Mouse (Mus musculus): ENCODE results near the gene Cxcl5. TPM values are rescaled to one million over a fixed set of nuclear protein-coding genes. Genes with fewer than 3 reads are reported as not detected.

Cxcl5 gene
- polyA plus RNA-seq (2012; rRNA removed) = 0.04 and 0.10 TPM in 2 replicates

DNA sequence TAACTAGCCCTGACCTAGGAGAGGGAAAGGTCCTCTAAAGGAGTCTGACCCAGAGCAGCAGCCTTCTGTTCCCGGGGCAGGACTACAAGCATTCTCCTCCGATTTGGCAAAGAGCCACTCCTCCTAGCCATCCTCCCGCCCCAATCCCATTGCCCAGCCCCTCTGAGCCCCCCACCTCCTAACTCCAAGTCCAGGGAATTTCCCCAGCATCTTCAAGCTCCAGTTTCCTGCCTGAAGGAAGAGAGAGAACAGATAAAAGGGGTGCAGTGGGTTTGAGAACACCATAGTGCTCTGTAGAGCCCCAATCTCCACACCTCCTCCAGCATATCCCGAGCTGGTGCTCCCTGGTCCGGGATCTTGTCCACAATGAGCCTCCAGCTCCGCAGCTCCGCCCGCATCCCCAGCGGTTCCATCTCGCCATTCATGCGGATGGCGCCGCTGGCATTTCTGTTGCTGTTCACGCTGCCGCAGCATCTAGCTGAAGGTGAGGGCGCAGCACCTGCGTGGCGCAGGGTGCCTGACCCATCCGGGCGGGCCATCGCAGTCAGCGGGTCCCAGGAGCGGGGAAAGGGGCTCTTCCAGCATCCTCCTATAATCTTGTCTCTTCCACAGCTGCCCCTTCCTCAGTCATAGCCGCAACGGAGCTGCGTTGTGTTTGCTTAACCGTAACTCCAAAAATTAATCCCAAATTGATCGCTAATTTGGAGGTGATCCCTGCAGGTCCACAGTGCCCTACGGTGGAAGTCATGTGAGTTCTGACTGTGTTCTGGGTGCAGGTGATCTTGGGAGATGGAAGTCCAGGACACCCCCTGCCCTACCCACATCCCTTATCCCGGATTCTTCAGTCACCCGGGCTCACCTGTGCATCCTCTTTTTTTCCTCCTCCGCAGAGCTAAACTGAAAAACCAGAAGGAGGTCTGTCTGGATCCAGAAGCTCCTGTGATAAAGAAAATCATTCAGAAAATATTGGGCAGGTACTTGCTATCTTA, at the start of gene Cxcl5:
TSS of gene Cxcl5 (plus strand) at position 284 of the 989 bp plus-strand sequence.
- no peak for DNase-seq (ENCODE audit: low spot score)

DNA sequence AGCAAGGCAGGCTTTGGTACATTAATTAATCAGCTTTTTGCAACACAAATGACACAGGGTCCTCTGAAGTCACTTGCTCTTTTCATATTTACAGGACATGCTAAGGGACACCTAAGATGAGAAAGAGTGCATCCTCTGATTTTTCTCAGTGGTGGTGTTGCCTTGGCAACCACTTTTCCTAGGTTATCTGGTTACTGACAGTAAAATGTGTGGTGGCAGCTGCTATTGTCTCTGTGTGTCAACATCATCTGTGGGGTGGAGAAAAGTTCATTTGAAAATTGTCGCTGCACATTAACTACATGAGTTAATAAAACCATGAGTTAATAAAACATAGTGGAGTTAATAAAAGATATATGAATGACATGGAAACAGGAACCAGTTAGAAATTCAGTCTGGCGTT, 47.8 kb upstream of the Cxcl5 start:
- DNase-seq (ENCODE audit: low spot score) = no peak

DNA sequence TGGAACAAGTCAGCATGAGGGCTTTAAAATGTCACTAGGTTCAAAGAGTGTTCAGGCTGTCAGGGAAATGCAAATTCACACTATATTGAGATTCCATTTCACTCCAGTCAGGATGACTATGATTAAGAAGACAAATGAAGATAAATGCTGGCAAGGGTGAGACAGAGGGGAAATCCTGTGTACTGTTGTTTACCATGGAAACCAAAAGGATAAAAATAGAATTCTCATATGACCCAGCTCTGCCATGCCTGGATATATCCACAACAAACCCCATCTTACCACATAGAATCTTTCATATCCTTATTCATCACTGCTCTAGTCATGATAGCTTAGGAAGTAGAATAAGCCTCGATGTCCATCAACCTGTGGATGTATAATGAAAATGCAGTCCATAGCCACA, 41.2 kb upstream of the Cxcl5 start:
- no peak for DNase-seq (ENCODE audit: low spot score)

DNA sequence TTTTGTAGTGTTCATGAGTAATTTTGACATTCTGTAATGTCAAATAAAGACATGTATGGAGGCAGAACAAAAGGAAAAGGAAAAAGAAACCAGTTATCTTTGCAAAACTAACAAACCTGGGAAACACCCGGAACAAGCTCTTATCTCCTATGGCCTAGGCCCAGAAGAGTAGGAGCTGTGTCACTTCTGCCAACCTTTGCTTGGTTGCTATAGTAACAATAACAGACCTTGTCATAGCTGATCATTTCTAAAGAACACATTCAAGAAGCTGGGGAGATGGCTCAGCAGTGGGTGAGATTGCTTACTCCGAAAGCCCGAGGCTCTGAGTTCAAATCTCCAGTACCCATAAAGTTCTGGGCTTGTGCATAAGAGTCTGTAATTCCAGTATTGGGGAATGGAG, 36.5 kb upstream of the Cxcl5 start:
- no peak for DNase-seq (ENCODE audit: low spot score)

DNA sequence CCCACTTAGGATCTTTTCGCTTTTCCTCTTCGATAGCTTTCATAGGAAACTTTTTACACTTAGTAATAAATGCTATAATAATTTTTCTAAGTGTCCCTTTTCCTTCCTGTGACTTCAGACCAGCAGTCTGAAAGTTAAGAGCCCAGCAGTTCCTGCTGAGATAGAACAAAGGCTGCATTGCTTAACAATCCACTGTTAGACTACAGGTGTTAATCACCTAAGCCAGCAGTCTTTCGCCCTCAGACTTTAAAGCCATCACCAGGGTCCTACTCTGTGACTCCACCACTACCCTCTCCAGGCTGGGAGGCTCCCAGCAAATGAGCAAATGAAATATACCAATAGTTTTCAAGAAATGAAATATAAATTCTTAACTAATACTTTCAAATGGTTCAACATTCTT, 30.9 kb upstream of the Cxcl5 start:
- DNase-seq (ENCODE audit: low spot score) = no peak

DNA sequence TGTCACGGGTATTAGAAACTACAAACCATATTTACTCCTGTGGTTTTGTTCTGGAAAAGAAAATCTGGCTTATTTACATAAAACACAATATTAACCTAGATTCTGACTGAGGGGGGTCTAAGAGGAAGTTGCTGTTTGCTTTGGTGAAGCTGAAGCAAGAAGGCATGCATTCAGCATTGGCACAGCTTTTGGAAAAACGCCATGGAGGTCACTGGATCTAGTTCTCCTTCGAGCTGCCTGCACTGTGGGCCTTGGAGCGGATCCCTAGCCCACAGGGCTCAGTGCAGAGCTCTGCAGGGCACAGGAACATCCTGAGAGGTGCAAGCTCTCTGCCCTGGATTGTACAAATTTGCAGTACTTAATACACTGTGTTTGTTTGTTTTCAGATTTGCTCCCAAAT, 27.7 kb upstream of the Cxcl5 start:
- no peak for DNase-seq (ENCODE audit: low spot score)

DNA sequence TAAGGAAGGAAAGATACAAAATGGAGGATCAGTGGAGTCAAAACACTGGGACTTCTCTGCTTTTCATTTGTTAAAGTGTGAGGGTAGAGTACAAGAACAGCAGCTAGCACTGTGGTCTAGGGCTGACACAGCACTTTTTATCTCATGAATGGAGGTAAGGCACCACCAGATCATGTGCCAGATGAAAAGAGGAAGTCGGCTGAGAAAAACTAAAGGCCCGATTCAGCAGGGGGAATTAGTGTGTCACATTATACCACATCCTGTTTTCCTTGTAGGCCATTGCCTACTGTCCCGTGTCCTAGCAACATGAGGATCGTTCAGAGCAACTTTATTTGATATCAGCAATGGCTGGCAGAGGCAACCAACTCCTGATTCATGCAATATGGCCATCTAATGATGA, 17.1 kb upstream of the Cxcl5 start:
- DNase-seq (ENCODE audit: low spot score) = no peak

DNA sequence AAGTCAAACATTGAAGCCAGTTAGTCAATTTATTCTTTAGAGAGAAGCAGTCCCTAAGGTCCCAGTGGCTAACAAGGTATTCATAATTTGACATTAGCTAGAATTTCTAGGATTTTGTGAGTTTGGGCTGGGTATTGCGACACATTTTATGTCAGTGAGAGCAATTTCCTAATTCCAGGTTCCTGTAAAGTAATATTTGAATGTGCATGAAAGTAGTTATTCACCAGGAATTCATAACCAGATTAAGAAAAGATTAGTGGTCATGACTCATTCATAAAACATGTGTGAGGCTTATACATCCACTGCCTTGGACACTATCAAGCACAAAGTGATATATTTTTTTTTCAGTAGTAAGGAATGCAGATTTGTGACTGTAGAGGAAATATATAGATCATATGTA, 5.2 kb upstream of the Cxcl5 start:
- DNase-seq (ENCODE audit: low spot score) = no peak

DNA sequence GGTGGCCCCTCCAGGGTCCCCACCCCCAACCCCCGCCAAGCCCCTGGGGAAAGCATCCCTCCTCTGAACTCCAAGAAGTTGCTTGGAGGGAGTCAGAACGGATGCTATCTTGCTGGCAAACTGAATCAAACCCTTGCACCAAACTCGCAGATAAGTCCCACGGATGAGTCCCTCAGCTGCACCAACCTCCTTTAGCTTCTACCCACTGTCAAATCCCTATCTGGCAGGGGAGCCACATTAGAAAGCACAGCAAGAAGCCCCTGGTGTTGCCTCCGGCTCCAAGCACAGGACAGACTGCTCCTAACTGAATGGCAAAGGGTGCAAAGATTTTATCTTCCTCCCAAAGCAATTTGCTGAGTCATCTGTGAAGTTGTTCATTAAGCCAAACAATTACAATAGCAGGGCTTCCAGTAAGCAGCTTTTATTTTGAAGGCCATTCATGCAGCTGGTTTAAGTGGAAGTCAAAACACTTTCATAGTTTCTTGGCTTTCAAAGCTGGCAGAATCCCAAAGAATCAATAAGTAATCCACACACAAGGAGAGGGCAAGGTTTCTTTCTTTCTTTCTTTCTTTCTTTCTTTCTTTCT, 1.0 kb upstream of the Cxcl5 start:
- no peak for DNase-seq (ENCODE audit: low spot score)

DNA sequence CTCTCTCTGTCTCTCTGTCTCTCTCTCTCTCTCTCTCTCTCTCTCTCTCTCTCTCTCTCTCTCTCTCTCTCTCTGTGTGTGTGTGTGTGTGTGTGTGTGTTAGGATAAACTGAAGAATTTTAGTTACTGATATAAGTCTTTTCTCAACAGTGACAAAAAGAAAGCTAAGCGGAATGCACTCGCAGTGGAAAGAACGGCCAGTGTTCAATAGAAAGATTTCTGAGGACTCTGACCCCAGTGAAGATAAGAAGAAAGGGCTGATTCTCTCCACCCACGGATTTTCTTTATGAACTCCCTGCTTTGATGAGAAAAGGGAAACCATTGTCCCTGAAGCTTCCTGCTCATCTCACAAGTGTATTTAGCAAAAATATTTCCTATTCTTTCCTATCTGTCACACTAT, 1.1 kb downstream of the Cxcl5 start:
- no peak for DNase-seq (ENCODE audit: low spot score)

DNA sequence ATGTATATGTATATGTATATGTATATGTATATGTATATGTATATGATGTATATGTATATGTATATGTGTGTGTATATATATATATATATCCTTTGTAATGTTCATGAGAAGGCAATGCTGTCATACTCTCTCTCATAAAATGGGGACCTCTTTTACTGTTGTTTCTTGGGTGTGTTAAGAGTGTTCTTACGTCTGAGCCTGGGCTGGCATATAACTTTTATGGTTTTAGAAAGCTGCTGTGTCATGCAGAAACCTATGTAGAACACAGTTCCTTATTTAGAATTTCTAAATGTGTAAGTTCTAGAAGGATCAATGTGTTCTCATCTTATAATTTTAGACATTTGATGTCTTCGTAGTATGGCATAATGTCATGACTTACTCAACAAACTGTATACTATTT, 1.7 kb downstream of the Cxcl5 start:
- no peak for DNase-seq (ENCODE audit: low spot score)

DNA sequence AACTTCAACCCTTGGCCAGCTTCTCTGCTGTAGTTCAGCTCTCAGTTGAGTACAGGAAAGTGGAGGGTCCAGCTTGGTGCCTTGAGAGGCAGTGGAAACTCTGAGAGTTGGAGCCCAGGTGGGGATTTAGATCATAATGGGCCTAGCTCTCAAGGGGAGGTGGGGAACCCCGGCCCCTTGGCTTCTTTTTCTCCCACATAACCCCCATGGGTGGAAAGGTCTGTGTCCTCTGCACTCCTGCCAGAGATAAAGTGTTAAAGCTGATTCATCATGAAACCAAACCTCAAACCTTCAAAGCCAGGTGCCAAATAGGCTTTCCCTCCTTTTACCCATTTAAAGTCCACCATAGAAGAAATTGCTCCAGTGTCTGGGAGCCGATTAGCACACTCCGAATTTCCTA, 2.7 kb downstream of the Cxcl5 start:
- DNase-seq (ENCODE audit: low spot score) = no peak

DNA sequence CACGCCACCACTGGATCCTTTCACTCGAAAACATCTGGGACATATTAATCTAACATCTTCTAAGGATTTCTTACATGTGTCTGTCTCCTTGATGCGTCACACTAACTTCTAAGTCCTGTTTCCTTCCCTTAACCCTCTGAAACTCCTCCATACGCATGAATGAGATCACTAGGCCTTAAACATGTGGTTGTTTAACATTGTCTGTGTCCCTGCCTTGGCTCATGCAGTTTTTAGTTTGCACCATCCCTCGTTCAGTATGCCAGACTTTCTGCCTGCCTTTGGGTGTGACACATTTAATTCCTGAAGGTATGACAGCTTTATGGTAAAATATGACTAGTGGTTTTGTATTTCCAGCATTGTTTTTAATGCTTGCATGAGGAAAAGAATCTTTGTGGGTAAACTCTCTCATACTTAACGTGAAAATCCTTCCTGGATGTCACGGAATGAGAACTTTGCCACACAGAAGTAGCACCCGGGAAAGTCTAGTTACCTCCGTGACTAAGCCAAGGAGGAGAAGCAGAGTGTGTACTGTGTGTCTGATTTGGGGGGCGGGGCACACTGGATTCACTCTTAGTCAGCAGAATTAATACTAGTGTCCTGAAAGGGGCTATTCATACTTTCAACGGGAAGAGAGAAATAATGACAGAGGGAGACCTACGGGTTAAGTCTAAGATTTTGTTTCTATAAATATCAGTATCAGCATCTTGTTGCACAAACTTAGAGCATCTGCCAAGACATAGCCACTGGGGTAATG, 4.9 kb downstream of the Cxcl5 start:
- DNase-seq (ENCODE audit: low spot score) = no peak

DNA sequence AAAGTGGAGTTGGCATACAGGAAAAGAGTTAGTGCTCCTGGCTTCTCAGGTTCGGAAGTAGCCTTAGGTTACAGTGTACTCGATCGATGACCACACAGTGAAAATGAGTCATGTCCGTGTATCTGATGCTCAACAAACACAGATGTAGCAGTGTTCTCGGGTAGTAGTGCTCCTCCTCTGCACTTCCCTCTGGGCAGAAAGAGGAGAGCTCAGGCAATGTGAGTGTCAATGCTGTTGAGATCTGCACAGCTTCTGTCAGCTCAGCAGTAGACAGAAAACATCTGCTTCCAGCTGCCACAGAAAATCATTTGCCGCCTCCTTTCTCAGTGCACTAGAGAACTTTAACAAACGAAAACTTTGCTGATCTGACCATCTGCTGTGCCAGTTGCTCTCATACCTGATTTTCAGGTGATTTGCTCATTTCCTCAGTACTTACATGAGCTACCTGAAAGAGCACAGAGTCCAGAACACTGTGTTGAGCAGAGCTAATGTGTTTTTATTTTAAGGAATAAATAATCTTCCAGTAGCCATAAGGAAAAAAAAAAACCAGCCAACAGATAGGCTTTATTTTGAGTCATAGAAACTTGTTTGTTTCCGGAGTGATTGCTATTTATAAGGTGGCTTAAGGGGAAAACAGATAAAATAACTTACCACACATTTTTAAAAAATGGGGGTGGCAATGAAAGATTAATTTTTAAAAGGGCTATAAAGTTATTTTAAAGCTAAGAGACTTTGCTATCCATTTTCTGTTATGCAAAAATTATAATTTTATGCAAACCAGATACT, 6.9 kb downstream of the Cxcl5 start:
- DNase-seq (ENCODE audit: low spot score) = no peak

DNA sequence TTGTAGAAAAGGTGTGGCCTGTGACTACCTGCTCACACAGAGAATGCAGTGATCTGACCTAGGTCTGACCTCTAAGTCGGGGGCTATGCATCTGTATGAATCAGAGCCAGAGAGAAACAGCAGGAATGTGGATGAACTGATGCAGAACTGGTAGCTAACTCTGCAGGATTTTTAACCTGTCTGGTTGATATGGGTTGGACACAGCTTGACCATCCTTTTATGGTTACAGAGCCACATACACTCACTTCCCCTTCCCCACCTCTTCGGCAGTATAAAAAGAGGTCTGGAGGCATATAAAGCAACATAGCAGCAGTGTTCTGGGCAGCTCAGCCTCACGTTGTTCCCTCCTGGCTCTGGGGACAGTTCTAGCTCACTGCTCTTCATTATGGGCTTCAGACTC, 9.1 kb downstream of the Cxcl5 start, which contains the start of gene Ppbp:
TSS of gene Ppbp (plus strand) at position 301 of the 400 bp plus-strand sequence.
- no peak for DNase-seq (ENCODE audit: low spot score)

DNA sequence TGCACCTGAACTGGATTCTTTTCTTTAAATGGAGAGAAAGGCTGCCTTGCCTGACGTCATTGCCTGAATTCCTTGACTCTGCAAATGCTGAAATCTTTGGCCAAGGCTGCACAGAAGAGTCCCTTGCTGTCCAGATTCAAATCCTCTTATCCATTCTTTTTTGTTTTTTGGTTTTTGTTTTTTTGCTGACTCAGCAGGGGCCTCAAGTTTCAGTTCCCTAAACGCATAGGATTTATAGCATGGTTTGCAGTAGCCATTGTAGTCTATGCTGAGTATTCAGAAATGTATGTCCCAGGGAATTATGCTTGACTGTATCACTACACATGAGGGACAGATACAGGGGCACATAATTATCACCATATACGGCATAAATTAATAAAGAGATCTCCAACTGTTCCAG, 12.2 kb downstream of the Cxcl5 start:
- DNase-seq (ENCODE audit: low spot score) = no peak

DNA sequence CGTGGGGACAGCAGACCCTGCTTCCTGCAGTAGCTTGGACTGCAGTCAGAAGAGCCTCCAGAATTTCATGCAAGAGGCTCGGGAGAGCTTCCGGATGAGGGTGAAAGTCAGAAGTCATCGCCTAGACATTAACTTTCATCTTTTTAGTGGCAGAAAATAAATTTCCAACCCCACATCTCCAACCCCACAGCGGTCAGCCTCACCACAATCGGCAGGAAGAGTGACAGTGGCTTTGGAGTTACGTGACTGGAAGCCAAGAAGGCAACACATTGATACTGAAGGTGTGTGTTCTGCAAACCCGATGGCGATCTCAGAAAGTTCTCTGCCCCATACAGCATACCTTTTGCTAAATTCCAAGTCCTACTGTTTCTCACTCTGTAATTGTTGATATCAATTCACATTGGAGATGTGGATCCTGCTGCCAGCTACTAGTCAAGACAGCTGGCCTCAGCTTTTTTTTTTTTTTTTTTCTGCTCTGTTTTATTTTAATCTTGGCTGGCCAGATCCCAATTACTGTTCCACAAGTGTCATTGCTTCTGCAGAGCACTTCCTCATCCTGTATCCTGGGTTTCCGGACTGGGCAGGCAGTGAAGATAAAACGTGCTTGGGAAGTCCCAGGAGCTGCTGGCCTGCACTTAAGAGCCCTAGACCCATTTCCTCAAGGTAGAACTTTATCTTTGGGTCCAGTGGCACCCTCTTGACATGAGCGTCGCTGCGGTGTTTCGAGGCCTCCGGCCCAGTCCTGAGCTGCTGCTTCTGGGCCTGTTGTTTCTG, 12.9 kb downstream of the Cxcl5 start, which contains the start of gene Pf4:
TSS of gene Pf4 (plus strand) at position 556 of the 774 bp plus-strand sequence.
- no peak for DNase-seq (ENCODE audit: low spot score)

DNA sequence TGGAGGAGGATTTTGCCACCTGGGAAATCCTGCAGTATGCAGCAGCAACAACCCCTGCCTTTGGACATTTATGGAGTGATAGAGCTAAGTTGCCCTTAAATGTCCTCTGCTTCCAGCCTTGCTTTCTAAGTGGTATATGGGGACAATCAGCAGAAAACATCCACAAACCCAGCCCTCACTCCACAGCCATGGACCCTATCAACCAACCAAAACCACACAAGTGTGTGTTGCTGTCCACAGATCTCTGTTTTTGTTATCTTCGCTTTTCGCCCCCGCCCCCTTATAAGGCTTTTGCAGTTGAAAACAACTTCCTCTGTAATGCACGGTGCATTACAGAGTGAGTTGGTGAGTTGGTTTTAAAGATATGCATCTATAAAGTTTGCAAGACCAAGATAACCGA, 16.4 kb downstream of the Cxcl5 start:
- DNase-seq (ENCODE audit: low spot score) = no peak

DNA sequence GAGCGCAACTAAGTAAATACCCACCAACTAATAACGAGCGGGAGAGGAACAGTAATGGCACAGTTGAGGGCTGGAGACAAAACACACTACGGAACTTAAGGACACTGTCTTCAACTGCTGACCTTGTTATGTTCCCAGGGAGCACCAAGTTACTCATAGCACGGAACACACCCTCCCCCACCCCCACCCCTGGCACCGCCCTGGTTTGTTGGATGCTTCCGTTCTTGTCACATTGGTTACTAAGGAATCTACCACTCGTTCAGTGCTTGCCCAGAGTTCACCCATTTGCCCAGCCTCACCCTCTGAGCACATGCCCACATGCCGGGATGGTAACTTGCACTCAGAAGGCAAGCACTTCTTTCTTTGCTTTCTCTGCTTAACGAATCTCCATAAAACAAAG, 18.5 kb downstream of the Cxcl5 start:
- DNase-seq (ENCODE audit: low spot score) = no peak

DNA sequence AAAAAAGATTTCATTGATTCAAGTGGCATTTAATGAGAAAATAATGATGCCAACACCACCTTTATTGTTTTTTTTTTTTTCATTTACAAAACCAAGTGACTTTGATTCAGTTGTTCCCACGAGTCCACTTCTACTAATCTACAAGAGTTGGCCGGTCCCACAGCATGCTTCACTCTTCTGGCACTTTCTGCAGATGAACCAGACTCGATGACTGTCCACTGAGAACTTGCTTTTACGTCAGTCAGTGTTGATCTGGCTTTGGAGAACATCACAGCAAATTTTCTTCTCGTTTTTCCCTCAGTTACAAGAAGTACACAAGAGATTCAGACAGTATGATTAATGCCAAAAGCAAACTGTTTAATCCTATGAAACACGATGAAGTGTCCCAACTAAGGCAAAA, 19.7 kb downstream of the Cxcl5 start:
- DNase-seq (ENCODE audit: low spot score) = no peak

DNA sequence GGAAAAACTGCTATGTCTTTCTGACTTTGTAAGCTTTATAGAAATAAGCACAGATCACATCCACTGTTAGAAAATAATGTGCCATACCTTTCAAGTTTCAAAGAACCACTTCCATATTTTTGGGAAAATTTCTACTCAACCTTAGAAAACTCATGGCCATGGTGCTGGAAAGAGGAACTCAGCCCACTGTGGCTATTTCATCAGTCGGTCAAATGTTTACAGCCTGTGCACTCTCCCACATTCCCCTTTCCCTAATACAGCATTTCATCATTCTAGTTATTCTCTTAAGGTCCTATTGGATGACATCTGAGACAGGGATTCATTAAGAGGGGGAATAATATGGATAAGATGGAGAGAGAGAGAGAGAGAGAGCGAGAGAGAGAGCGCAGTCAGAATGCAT, 24.5 kb downstream of the Cxcl5 start:
- DNase-seq (ENCODE audit: low spot score) = no peak

Measured in urinary bladder, adult 2 months (tissue).